Mouse (Mus musculus) liver, adult 2 months (tissue): Measurements from ENCODE around the gene Spata18.

ENCODE experiments used
- CTCF ChIP-seq: fragments of 200-500 bp; IDR thresholded peaks from 2 replicates; pipeline ENCODE4 v1.5.1; 2011; ENCODE audit warnings: low read depth, low read length, control low read depth
- POLR2A ChIP-seq: fragments of 200-500 bp; IDR thresholded peaks from 2 replicates; pipeline ENCODE4 v1.6.1; 2011; ENCODE audit warnings: low read length, control low read depth; ENCODE audit not compliant: insufficient read depth; ENCODE audit errors: extremely low read depth

GRCm38 (mm10) chr5:73716941-73717340 lies 65.8 kb downstream of the Spata18 start:
- TF ChIP-seq CTCF (no peak), POLR2A (no peak)
